Comparison of ENCODE assay signal across 26 mouse cellular contexts in genomic region chr14:57901998-57902397, GRCm38 (mm10).
"Had no signal": no experiment of that assay in that cellular context is flagged by ENCODE, and none has a peak within 500 bp of the region (broad histone marks: within the 10 kb centered on the region; RNA-seq: fewer than 3 reads in every experiment).

No protein-coding gene starts in this region.

- H3K36me3 ChIP-seq: heart, embryonic 13.5 days; heart, embryonic 15.5 days; hindbrain, embryonic 13.5 days; hindbrain, embryonic 15.5 days; kidney, embryonic 15.5 days; limb, embryonic 12.5 days; liver, embryonic 13.5 days; liver, embryonic 15.5 days had no signal

- H3K27me3 ChIP-seq: heart, embryonic 13.5 days; heart, embryonic 15.5 days; hindbrain, embryonic 13.5 days; hindbrain, embryonic 15.5 days; kidney, embryonic 15.5 days; limb, embryonic 12.5 days; liver, embryonic 13.5 days; liver, embryonic 15.5 days had no signal

- H3K9me3 ChIP-seq: heart, embryonic 13.5 days; heart, embryonic 15.5 days; hindbrain, embryonic 13.5 days; hindbrain, embryonic 15.5 days; kidney, embryonic 15.5 days; limb, embryonic 12.5 days; liver, embryonic 13.5 days; liver, embryonic 15.5 days had no signal

- H3K27ac ChIP-seq: heart, adult 2 months; heart, embryonic 13.5 days; heart, embryonic 15.5 days; hindbrain, embryonic 13.5 days; hindbrain, embryonic 15.5 days; hindbrain, postnatal 0 days; kidney, embryonic 15.5 days; kidney, postnatal 0 days; limb, embryonic 12.5 days; liver, embryonic 13.5 days; liver, embryonic 15.5 days had no signal

- DNase-seq: gastrocnemius, postnatal 14 days; gastrocnemius, postnatal 36 days; heart, adult 11 months; heart, adult 2 months; heart, postnatal 14 days; heart, postnatal 36 days; kidney, adult 11 months; kidney, adult 2 months; kidney, adult 9 months; kidney, postnatal 14 days; kidney, postnatal 36 days; layer of hippocampus, adult 9-11 months; layer of hippocampus, postnatal 36 days; left cerebral cortex, postnatal 4 days; liver; liver, embryonic 13.5 days; liver, postnatal 0 days had no signal

- H3K4me1 ChIP-seq: heart, embryonic 13.5 days; heart, embryonic 15.5 days; hindbrain, embryonic 13.5 days; hindbrain, embryonic 15.5 days; kidney, embryonic 15.5 days; limb, embryonic 12.5 days; liver, embryonic 13.5 days; liver, embryonic 15.5 days had no signal

- H3K4me3 ChIP-seq: heart, adult 2 months; heart, embryonic 13.5 days; heart, embryonic 15.5 days; hindbrain, embryonic 13.5 days; hindbrain, embryonic 15.5 days; kidney, embryonic 15.5 days; limb, embryonic 12.5 days; liver, embryonic 13.5 days; liver, embryonic 15.5 days had no signal
